Mouse (Mus musculus) left cerebral cortex, adult 2 months (tissue): ENCODE results near the gene Vat1. TPM values are rescaled to one million over a fixed set of nuclear protein-coding genes. Genes with fewer than 3 reads are reported as not detected.
A peak's percentile ranks its signal among the peaks of the same experiment; 100 is the strongest.
"Not testable (repeated sequence)": the region's sequence is repeated elsewhere in the genome, so short reads cannot be mapped to it uniquely, and the experiment has no call there.

Experiments
- DNase-seq, 2 experiments: peaks; one replicate each; pipeline ENCODE4 v3.0.0; 2021 to 2022; ENCODE audit warnings: low spot score in 2 of 2, mixed read lengths in 1 of 2; ENCODE audit errors: extremely low spot score in 1 of 2
- H3K27ac ChIP-seq: fragments of 200-600 bp; 2 replicates; pipeline ENCODE4 v1.8.1; 2022
- H3K4me3 ChIP-seq: fragments of 200-600 bp; 2 replicates; pipeline ENCODE4 v1.8.1; 2022
- CTCF ChIP-seq: fragments of 200-600 bp; IDR thresholded peaks from 2 replicates; pipeline ENCODE4 v1.8.1; 2022; ENCODE audit warnings: antibody characterized with exemption, mild to moderate bottlenecking, moderate library complexity
- intact Hi-C: fragments of 180-260 bp; cut with DNase I; formaldehyde crosslinking; loops from one replicate; pipeline ENCODE4 v1.15.1; 2025
- long read RNA-seq, 2 experiments: library from polyadenylated mRNA; stranded (forward); transcript quantifications; one replicate each; pipeline ENCODE4 v2.0.0; 2021; ENCODE audit warnings: borderline mapping rate in 2 of 2
- total RNA-seq, 2 experiments: library from RNA; stranded (reverse); gene quantifications; 2 replicates each; pipeline ENCODE4 v1.2.3; 2021

Gene Vat1
- total RNA-seq, result 10 to 100 TPM; 33.4 to 36.8 TPM
- long read RNA-seq, experiment 1, partial matches to known transcripts, result 0 of 2 reads
- long read RNA-seq, experiment 1, other reads (novel, unspliced or antisense), result 2 of 2 reads
- long read RNA-seq, experiment 2, partial matches to known transcripts, result 0 of 5 reads
- long read RNA-seq, experiment 2, other reads (novel, unspliced or antisense), result 3 of 5 reads

DNA sequence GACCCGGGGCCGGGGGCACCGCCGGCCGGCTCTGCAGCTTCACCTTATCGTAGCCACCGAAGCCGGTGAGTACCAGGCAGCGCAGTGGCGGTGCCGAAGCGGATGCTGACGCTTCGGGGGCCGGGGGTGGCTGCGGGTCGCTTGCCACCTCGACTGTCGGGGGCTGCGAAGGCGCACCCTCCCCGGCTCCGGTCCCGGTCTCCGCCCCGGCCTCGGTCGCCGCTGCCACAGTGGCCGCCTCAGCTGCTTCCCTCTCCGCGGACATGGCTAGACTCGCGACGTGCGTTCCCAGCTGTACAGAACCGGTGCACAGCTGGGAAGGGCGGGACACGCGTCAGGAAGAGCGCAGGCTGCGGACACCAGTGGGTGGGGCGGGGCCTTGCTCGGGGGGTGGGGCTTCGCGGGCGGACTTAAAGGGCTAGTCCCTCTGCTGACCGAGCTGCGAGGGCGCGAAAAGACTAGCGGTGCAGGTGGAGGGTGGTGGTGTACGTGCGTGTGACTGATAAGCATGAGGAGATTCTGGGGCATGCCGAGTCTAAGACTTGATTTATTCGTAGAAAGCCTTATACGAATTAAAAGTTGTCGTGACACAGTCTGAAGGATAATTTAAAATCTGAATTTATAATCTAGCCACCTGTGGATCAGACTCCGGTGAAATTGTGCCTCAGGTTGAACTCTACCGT is at the start of gene Vat1:
TSS of gene Vat1 (minus strand) at position 362 of the 683 bp plus-strand sequence.
- peak; percentile 58 to 66 for DNase-seq
- Histone ChIP-seq H3K4me3 (peak within 1 kb of the TSS; percentile 70), H3K27ac (peak within 1 kb of the TSS; percentile 80)
- TF ChIP-seq CTCF, result no peak; the same call in 1 of the 2 replicates
- intact Hi-C loops, result loop anchor here (2.0 kb wide), 3 partner anchors 17 to 77 kb away; partner anchors contain the start of gene Ifi35

DNA sequence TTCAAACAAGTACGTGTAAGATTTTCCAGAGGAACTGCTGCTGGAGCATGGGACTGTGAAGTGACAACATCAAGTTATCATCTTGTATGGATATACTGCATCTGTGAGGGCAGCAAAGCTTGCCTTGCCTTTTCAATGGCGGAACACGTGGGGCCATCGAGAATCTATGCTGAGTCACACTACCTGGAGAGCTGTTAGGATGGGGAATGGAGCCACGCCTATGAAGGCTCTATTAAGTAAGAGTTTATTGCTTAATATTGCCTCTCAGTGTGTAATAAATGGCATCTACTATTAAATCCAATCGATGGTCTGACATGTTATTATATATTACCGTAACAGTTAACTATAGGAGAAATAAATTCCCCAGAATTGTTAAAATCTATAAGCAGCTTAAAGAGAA is 41.1 kb upstream of the Vat1 start:
- intact Hi-C loops, result no loop called here
- no peak for TF ChIP-seq CTCF
- Histone ChIP-seq H3K27ac (no peak overlapping the region), H3K4me3 (no peak overlapping the region)
- DNase-seq, result no peak

DNA sequence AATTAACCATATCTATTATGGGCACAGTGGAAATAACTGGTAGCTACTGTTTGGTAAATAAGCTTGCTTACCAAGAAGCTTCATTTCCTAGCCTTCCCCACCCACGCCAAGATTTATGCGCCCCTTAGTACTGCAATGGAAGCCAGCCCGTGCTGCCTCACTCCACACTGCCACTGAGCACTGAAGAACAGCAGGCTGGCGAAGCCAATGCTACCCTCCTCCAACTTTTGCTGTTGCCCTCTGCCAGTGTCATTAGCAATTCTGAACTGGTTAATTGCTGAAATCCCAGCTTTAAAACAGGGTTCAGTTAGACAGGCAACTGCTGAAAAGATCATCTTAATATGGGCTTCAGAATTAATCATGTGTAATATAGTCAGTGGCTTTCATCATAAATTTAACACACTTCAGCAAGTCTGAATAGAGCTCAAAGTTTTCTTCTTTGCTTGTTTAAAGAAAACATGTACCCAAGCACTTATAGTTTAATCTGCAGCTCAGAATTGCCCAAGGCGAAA is 40.3 kb upstream of the Vat1 start:
- Histone ChIP-seq H3K27ac (no peak overlapping the region), H3K4me3 (no peak overlapping the region)
- no peak for TF ChIP-seq CTCF
- DNase-seq, result no peak
- intact Hi-C loops, result no loop called here

DNA sequence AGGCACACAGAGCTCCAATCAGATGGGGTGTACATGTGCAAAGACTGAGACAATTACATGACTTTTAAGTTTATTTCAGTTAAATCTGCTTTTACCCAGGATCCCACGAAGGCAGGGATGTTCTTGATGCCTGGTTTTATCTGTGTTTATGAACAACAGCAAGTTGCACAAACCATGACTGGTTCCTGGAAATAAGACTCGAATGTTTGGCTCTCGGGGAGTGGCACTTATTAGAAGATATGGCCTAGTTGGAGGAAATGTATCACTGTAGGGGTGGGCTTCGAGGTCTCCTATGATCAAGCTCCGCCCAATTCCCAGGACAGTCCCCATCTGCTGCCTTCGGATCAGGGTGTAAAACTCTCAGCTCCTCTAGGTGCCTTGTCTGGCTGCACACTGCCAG is 20.1 kb upstream of the Vat1 start:
- intact Hi-C loops, result no loop called here

DNA sequence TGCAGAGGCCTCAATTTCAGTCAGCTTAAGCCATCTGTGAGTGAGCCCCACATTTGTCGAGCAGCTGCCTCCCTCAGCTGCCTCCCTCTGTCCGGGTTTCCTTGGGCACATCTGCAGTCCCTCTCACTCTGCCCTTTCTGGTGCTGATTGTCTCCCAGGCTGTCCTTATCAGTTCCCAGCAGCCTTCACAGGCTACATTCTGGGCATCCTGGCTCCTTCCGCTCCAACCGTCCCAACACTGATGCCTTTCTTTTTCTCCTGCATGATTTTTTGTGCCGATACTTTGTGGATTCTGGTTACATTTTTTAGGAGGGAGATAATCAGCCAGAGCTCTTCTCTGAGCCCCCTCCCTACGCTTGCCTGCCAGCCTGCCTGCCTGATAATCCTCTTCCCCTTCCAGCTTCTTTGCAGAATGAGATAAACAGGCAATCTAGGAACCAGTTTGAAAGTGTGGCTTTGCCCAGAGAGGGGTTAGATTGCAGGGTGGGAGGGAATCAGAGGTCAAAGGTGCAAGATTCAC is 19.5 kb upstream of the Vat1 start:
- H3K27ac ChIP-seq, result no peak overlapping the region
- intact Hi-C loops, result no loop called here

More for the DNA sequence above, 20.1 kb upstream of the Vat1 start:
- Histone ChIP-seq H3K4me3 (no peak overlapping the region), H3K27ac (no peak overlapping the region)
- TF ChIP-seq CTCF, result no peak
- DNase-seq, result no peak

DNA sequence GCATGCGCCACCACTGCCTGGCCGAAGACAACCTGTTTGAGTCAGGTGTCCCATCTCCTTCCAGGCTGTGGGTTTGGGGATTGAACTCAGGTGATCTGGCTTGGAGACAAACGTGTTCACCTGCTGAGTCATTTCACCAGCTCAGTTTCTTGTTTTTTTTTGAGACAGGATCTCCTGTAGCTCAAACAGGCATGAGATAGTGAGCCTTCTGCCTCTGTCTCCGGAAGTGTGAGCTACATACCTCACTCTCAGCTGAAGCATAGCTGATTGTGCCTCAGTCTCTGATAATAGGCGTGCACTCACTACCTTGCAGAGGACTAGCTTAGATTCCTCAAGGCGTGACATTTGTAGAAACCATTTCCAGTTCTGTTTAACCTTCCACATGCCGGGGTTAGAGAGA is 18.8 kb upstream of the Vat1 start:
- DNase-seq, result no peak
- H3K4me3 ChIP-seq, result no peak overlapping the region
- no peak for TF ChIP-seq CTCF
- no peak overlapping the region for H3K27ac ChIP-seq
- intact Hi-C loops, result no loop called here

More for the DNA sequence above, 19.5 kb upstream of the Vat1 start:
- no peak overlapping the region for H3K4me3 ChIP-seq
- DNase-seq, result no peak
- no peak for TF ChIP-seq CTCF

DNA sequence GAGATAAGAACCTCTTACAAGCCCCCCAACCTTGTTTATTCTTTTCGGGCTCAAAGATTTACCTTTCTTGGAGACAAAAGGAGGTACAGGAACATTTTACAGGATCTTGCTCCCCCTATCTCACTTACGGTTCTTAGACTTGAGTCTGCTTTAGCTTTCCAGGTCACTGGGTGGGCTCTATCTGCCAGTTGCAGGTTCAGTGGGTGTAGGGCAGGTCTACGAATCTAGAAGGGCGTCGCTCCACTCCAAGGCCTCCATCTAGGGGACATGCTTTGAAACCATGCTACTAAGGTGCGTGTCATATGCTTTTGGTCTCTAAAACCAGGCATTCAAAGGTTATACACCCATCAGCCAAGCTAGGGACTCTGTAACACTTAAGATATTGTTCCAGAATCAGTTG is 18.2 kb upstream of the Vat1 start:
- intact Hi-C loops, result no loop called here
- DNase-seq, result no peak
- Histone ChIP-seq H3K27ac (no peak overlapping the region), H3K4me3 (no peak overlapping the region)
- no peak for TF ChIP-seq CTCF

DNA sequence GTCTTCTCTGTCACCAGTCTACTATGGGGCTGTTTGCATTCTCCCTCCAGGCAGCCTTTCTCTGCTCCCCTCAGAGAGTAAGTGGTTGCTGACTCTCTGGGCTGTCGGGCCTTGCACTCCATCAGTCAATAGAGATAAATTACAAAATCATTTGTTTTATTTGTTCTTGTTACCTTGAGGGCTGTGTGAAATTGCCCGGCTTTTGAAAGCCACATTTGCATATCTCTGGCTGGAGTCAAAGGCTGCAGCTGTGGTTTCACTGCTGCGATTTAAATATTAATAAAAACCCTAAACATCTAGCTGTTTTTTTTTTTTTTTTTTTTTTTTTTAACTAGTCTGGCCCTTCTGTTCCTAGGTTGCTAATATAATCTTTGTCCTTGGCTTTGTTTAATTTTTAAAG is 17.8 kb upstream of the Vat1 start:
- Histone ChIP-seq H3K4me3 (no peak overlapping the region), H3K27ac (no peak overlapping the region)
- DNase-seq, result no peak
- intact Hi-C loops, result no loop called here
- TF ChIP-seq CTCF, result no peak

DNA sequence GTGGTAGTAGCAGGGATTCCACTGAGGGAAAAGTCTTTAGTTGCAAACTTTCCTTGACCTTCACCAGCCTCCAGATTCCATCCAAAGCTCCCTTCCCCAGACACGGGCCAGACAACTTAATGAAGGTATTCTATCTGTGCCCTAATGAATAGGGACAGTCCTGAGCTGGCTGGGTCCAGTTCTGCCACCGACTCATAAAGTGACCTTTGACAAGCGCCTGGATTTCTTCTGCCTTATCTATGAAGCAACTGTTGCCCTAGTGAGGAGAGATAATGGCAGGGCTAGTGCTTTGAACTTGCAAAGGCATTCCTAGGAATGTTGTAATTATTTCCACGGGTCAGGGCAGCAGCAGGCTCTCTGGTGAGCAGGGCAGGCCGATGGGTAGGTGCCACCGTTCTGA is 14.9 kb upstream of the Vat1 start:
- intact Hi-C loops, result no loop called here
- no peak for TF ChIP-seq CTCF
- no peak for DNase-seq

DNA sequence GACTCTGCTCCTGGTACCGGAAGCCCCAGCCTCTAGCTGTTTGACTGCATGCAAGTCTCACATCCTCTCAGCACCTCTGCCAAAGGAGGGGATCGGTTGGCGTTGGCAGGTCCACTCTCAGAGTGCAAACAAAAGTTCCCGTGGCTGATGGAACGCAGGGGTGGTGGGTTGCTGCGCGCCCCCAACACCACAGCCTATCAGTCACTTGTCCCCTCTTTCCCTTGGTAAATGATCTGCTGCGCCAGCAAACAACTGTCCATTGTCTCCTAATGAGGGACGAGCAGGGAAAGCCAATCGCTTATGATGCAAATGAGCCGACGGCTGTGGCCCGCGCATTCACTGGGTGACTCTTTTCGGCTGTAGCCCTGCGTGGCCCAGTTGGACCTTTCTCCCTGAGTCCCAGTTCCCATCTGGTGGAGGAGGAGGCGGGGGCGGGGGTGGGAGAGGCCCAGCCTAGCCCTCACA is 13.2 kb upstream of the Vat1 start:
- intact Hi-C loops, result no loop called here
- Histone ChIP-seq H3K27ac (no peak overlapping the region), H3K4me3 (peak overlapping the region; percentile 16; the same call in 1 of the 2 replicates)
- TF ChIP-seq CTCF, result no peak
- DNase-seq, result no peak

More for the DNA sequence above, 14.9 kb upstream of the Vat1 start:
- no peak overlapping the region for H3K27ac ChIP-seq
- no peak overlapping the region for H3K4me3 ChIP-seq

DNA sequence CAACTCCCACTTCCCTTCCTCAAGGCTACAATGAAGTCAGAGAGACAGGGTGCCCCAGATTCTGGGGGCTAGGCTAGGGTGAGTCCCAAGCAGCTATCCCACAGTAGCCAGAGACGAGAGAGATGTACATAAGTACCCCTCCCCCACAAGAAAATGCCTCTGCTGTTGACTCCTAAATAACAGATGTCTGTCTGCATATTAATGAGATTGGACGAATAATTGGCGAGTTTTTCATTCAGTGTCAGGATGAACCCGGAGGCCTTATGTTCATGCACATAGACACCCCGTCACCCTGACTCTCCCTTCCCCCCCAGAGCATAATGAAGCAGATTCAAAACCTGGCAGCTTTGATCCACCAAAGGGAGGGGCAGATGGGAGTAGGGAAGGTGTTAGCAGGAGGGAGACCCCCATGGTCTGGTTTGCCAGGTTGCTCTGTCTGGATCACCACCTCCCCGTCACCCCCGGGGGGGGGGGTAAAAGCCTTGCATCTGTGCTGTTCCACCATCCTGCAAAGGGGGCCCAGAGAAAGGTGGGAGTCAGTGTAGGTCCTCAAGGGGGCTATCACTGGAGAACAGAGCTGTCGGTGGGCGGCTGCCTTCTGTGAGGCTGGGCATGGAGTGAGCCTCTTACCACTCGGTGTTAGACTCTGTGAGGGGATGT is 11.7 kb upstream of the Vat1 start:
- no peak for TF ChIP-seq CTCF
- intact Hi-C loops, result no loop called here
- H3K27ac ChIP-seq, result no peak overlapping the region
- DNase-seq, result no peak
- H3K4me3 ChIP-seq, result no peak overlapping the region

DNA sequence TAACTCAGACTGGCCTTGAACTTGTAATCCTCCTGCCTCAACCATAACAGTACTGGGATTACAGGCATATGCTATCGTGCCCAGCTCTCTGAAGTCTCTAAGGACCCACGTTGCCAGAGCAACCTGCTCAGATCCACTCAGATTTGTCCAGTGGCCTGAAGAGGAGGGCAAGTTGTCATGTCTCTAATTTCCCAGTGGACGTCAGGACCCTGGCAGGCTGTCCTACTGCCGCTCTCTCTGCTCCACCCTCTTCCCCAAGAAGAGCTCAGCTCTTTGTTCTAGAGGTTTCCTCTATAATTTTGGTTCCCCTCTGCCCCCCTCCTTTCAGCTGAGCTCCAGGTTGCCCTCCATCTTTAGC is 11.1 kb upstream of the Vat1 start:
- Histone ChIP-seq H3K27ac (no peak overlapping the region), H3K4me3 (no peak overlapping the region)
- no peak for DNase-seq
- intact Hi-C loops, result no loop called here
- TF ChIP-seq CTCF, result no peak

DNA sequence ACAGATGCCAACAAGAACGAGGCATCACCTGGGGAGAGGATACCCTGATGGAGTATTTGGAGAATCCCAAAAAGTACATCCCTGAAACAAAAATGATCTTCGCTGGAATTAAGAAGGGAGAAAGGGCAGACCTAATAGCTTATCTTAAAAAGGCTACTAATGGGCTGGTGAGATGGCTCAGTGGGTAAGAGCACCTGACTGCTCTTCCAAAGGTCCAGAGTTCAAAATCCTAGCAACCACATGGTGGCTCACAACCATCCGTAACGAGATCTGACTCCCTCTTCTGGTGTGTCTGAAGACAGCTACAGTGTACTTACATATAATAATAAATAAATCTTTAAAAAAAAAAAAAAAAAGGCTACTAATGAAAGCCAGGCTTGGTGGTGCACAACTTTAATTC is 10.3 kb upstream of the Vat1 start:
- DNase-seq, H3K4me3 ChIP-seq, intact Hi-C loops, H3K27ac ChIP-seq: not testable (repeated sequence)
